8 mouse cellular contexts compared by ENCODE assay signal in genomic region chr2:13575287-13575801, GRCm38 (mm10). TPM values are rescaled to one million over a fixed set of nuclear protein-coding genes. Genes with fewer than 3 reads are reported as not detected.
DNase-seq lines count a peak whose midpoint lies in the region; ATAC-seq lines count a peak whose summit lies in the region.

No protein-coding gene starts in this region.

- ATAC-seq in embryonic facial prominence, embryonic 14.5 days (ENCODE audit: low read depth) = no peak
- ATAC-seq in heart, embryonic 12.5 days (ENCODE audit: insufficient number of reproducible peaks, low FRiP score) = no peak
- no peak for ATAC-seq in kidney, embryonic 15.5 days (replicated peaks; ENCODE audit: low FRiP score)
- no peak for ATAC-seq in limb, embryonic 15.5 days (ENCODE audit: insufficient number of reproducible peaks, low FRiP score, low TSS enrichment, low read depth)
- ATAC-seq in midbrain, embryonic 16.5 days = no peak

- H3K9me3 ChIP-seq in embryonic facial prominence, embryonic 14.5 days (ENCODE audit: control insufficient read depth, low read length) = no peaks in the 10 kb centered on the region
- no peaks in the 10 kb centered on the region for H3K9me3 ChIP-seq in heart, embryonic 12.5 days (replicated peaks)
- H3K9me3 ChIP-seq in kidney, embryonic 15.5 days (replicated peaks) = no peaks in the 10 kb centered on the region
- no peaks in the 10 kb centered on the region for H3K9me3 ChIP-seq in limb, embryonic 15.5 days
- H3K9me3 ChIP-seq in midbrain, embryonic 16.5 days (replicated peaks; ENCODE audit: control insufficient read depth, low read length, poor library complexity, severe bottlenecking) = no peaks in the 10 kb centered on the region

- H3K4me3 ChIP-seq in embryonic facial prominence, embryonic 14.5 days (ENCODE audit: low read depth, low read length) = peak overlapping the region; percentile 90
- peak overlapping the region; percentile 87 for H3K4me3 ChIP-seq in heart, embryonic 12.5 days
- peak overlapping the region; percentile 73 for H3K4me3 ChIP-seq in kidney, embryonic 15.5 days (replicated peaks)
- H3K4me3 ChIP-seq in limb, embryonic 15.5 days = peak overlapping the region; percentile 76
- peak overlapping the region; percentile 71 for H3K4me3 ChIP-seq in midbrain, embryonic 16.5 days (ENCODE audit: low read depth, low read length)

- H3K4me2 ChIP-seq in embryonic facial prominence, embryonic 14.5 days (ENCODE audit: low read depth, low read length) = peak overlapping the region; percentile 75
- H3K4me2 ChIP-seq in heart, embryonic 12.5 days = peak overlapping the region; percentile 71
- H3K4me2 ChIP-seq in kidney, embryonic 15.5 days = peak overlapping the region; percentile 79
- peak overlapping the region; percentile 59 for H3K4me2 ChIP-seq in limb, embryonic 15.5 days
- peak overlapping the region; percentile 92 for H3K4me2 ChIP-seq in midbrain, embryonic 16.5 days (ENCODE audit: low read length)

- peak overlapping the region; percentile 85 for H3K9ac ChIP-seq in embryonic facial prominence, embryonic 14.5 days (ENCODE audit: low read depth, low read length)
- peak overlapping the region; percentile 97 for H3K9ac ChIP-seq in heart, embryonic 12.5 days
- H3K9ac ChIP-seq in kidney, embryonic 15.5 days = peak overlapping the region; percentile 69
- peak overlapping the region; percentile 85 for H3K9ac ChIP-seq in limb, embryonic 15.5 days
- H3K9ac ChIP-seq in midbrain, embryonic 16.5 days (ENCODE audit: low read depth, low read length) = peak overlapping the region; percentile 79

- H3K4me1 ChIP-seq in embryonic facial prominence, embryonic 14.5 days (ENCODE audit: control insufficient read depth, insufficient read depth, low read length) = peaks cover 29% of the 10 kb centered on the region
- peaks cover 23% of the 10 kb centered on the region for H3K4me1 ChIP-seq in heart, embryonic 12.5 days (replicated peaks)
- H3K4me1 ChIP-seq in kidney, embryonic 15.5 days = peaks cover 31% of the 10 kb centered on the region
- peaks cover 28% of the 10 kb centered on the region for H3K4me1 ChIP-seq in limb, embryonic 15.5 days
- peaks cover 15% of the 10 kb centered on the region for H3K4me1 ChIP-seq in midbrain, embryonic 16.5 days (ENCODE audit: control insufficient read depth, insufficient read depth, low read length)

- peaks cover 39% of the 10 kb centered on the region for H3K36me3 ChIP-seq in embryonic facial prominence, embryonic 14.5 days (ENCODE audit: control insufficient read depth, insufficient read depth, low read length)
- H3K36me3 ChIP-seq in heart, embryonic 12.5 days = peaks cover 36% of the 10 kb centered on the region
- peaks cover 33% of the 10 kb centered on the region for H3K36me3 ChIP-seq in kidney, embryonic 15.5 days
- peaks cover 32% of the 10 kb centered on the region for H3K36me3 ChIP-seq in limb, embryonic 15.5 days
- no peaks in the 10 kb centered on the region for H3K36me3 ChIP-seq in midbrain, embryonic 16.5 days (ENCODE audit: control insufficient read depth, insufficient read depth, low read length)

- 0% methylated on average over 13 of the region's 13 CpGs for WGBS in embryonic facial prominence, embryonic 14.5 days
- WGBS in heart, embryonic 12.5 days = under 1% methylated on average over 13 of the region's 13 CpGs
- WGBS in kidney, embryonic 15.5 days = 3% methylated on average over 13 of the region's 13 CpGs
- under 1% methylated on average over 13 of the region's 13 CpGs for WGBS in limb, embryonic 15.5 days
- 1% methylated on average over 13 of the region's 13 CpGs for WGBS in midbrain, embryonic 16.5 days

- H3K27ac ChIP-seq in embryonic facial prominence, embryonic 14.5 days (replicated peaks; ENCODE audit: low read depth, low read length) = peak overlapping the region; percentile 98
- peak overlapping the region; percentile 94 for H3K27ac ChIP-seq in heart, embryonic 12.5 days (ENCODE audit: poor library complexity, severe bottlenecking)
- peak overlapping the region; percentile 97 for H3K27ac ChIP-seq in kidney, embryonic 15.5 days
- H3K27ac ChIP-seq in limb, embryonic 15.5 days = peak overlapping the region; percentile 97
- peak overlapping the region; percentile 86; the same call in 1 of the 2 replicates for H3K27ac ChIP-seq in midbrain, embryonic 16.5 days (ENCODE audit: low read length)

- H3K27me3 ChIP-seq in embryonic facial prominence, embryonic 14.5 days (replicated peaks; ENCODE audit: control insufficient read depth, insufficient read depth, low read length) = no peaks in the 10 kb centered on the region
- H3K27me3 ChIP-seq in heart, embryonic 12.5 days (replicated peaks) = no peaks in the 10 kb centered on the region
- 0 out of 2 replicates have a peak, but pooled peaks cover 10% of the 10 kb centered on the region for H3K27me3 ChIP-seq in kidney, embryonic 15.5 days
- no peaks in the 10 kb centered on the region for H3K27me3 ChIP-seq in limb, embryonic 15.5 days
- no peaks in the 10 kb centered on the region for H3K27me3 ChIP-seq in midbrain, embryonic 16.5 days (ENCODE audit: control insufficient read depth, insufficient read depth, low read depth, low read length)

- DNase-seq in 3T3-L1 (ENCODE audit: low read depth, low spot score) = peak; percentile 83
- peak; percentile 87 for DNase-seq in adrenal gland, postnatal 10 days
- peak; percentile 91 for DNase-seq in embryonic facial prominence, embryonic 14.5 days (ENCODE audit: low spot score)
- peak; percentile 56 to 82 for DNase-seq in spleen, postnatal 10 days (ENCODE audit: low spot score in 2 of 2)

RNA-seq across cellular contexts. Expression of gene Vim, which starts 1.6 kb away (rescaled TPM):
- 100 to 1,000 TPM; 595 to 607 TPM for total RNA-seq in adrenal gland, postnatal 10 days (2021)
- polyA plus RNA-seq in embryonic facial prominence, embryonic 14.5 days (2014; fragmentation: Nextera tagmentation; extraction: Ambion mirVana) = 1,242 and 1,248 TPM in 2 replicates
- polyA plus RNA-seq in heart, embryonic 12.5 days (2016; fragmentation: Nextera tagmentation; extraction: Ambion mirVana) = 912 and 971 TPM in 2 replicates
- polyA plus RNA-seq in kidney, embryonic 15.5 days (2015; fragmentation: Nextera tagmentation; extraction: Ambion mirVana) = 484 and 516 TPM in 2 replicates
- 1,276 and 1,300 TPM in 2 replicates for polyA plus RNA-seq in limb, embryonic 15.5 days (2015; fragmentation: Nextera tagmentation; extraction: Ambion mirVana)
- polyA plus RNA-seq in midbrain, embryonic 16.5 days (2015; fragmentation: Nextera tagmentation; extraction: Ambion mirVana) = 306 and 363 TPM in 2 replicates

RNA-seq across cellular contexts. Expression of gene Trdmt1, which starts 30.9 kb away (rescaled TPM):
- total RNA-seq in adrenal gland, postnatal 10 days (2021) = 1 to 10 TPM; 5.7 to 9.6 TPM
- polyA plus RNA-seq in embryonic facial prominence, embryonic 14.5 days (2014; fragmentation: Nextera tagmentation; extraction: Ambion mirVana) = 11.5 and 16.8 TPM in 2 replicates
- 7.4 and 8.2 TPM in 2 replicates for polyA plus RNA-seq in heart, embryonic 12.5 days (2016; fragmentation: Nextera tagmentation; extraction: Ambion mirVana)
- 13.4 and 13.9 TPM in 2 replicates for polyA plus RNA-seq in kidney, embryonic 15.5 days (2015; fragmentation: Nextera tagmentation; extraction: Ambion mirVana)
- polyA plus RNA-seq in limb, embryonic 15.5 days (2015; fragmentation: Nextera tagmentation; extraction: Ambion mirVana) = 8.9 and 11.5 TPM in 2 replicates
- polyA plus RNA-seq in midbrain, embryonic 16.5 days (2015; fragmentation: Nextera tagmentation; extraction: Ambion mirVana) = 7.3 and 8.5 TPM in 2 replicates
